Mouse (Mus musculus) midbrain, embryonic 16.5 days (tissue): ENCODE results near the gene Gbp2b. TPM values are rescaled to one million over a fixed set of nuclear protein-coding genes. Genes with fewer than 3 reads are reported as not detected.
"Not testable (repeated sequence)": the region's sequence is repeated elsewhere in the genome, so short reads cannot be mapped to it uniquely, and the experiment has no call there.

ENCODE experiments used
- ATAC-seq: fragments of 200-750 bp; cut with Nextera tagmentation; 2 replicates; pipeline ENCODE4 v1.8.0; 2017; ENCODE audit warnings: moderate TSS enrichment
- H3K27ac ChIP-seq: fragments of 300-500 bp; sonication (generic); 2 replicates; pipeline ENCODE4 v1.5.1; 2014; ENCODE audit warnings: mild to moderate bottlenecking, low read length, mixed read lengths
- H3K27me3 ChIP-seq: fragments of 300-500 bp; sonication (generic); 2 replicates; pipeline ENCODE4 v1.6.1; 2014; ENCODE audit warnings: low read depth, low read length, mixed read lengths; ENCODE audit not compliant: control insufficient read depth, insufficient read depth
- H3K36me3 ChIP-seq: fragments of 300-500 bp; sonication (generic); 2 replicates; pipeline ENCODE4 v1.6.1; 2014; ENCODE audit warnings: mild to moderate bottlenecking, low read length, moderate library complexity, mixed read lengths; ENCODE audit not compliant: control insufficient read depth, insufficient read depth
- H3K4me1 ChIP-seq: fragments of 300-500 bp; sonication (generic); 2 replicates; pipeline ENCODE4 v1.6.1; 2014; ENCODE audit warnings: mild to moderate bottlenecking, low read length, mixed read lengths; ENCODE audit not compliant: control insufficient read depth, insufficient read depth
- H3K4me2 ChIP-seq: fragments of 300-500 bp; sonication (generic); 2 replicates; pipeline ENCODE4 v1.6.1; 2014; ENCODE audit warnings: mild to moderate bottlenecking, low read length, mixed read lengths
- H3K4me3 ChIP-seq: fragments of 300-500 bp; sonication (generic); 2 replicates; pipeline ENCODE4 v1.5.1; 2014; ENCODE audit warnings: low read depth, mild to moderate bottlenecking, low read length, moderate library complexity, mixed read lengths
- H3K9ac ChIP-seq: fragments of 300-500 bp; sonication (generic); 2 replicates; pipeline ENCODE4 v1.6.1; 2014; ENCODE audit warnings: low read depth, low read length, mixed read lengths
- H3K9me3 ChIP-seq: fragments of 300-500 bp; sonication (generic); replicated peaks from 2 replicates; pipeline ENCODE4 v1.6.1; 2014; ENCODE audit warnings: mild to moderate bottlenecking, low read length, mixed read lengths; ENCODE audit not compliant: control insufficient read depth, poor library complexity, severe bottlenecking
- WGBS: fragments of 180-500 bp; shearing (Covaris S2); extraction: QIAGEN DNeasy Blood & Tissue Kit; methylation state at CpG from one replicate; pipeline ENCODE4 v1.1.7; 2014; 5-methylcytosine and 5-hydroxymethylcytosine counted together
- polyA plus RNA-seq: library from polyadenylated mRNA; unstranded; fragments of >200 nt; fragmentation: Nextera tagmentation; extraction: Ambion mirVana; gene quantifications from 2 replicates; pipeline ENCODE4 v1.2.1, GENCODE M21; 2015

Gene Gbp2b
- polyA plus RNA-seq, 1 experiment from 2014 or later = not detected

DNA sequence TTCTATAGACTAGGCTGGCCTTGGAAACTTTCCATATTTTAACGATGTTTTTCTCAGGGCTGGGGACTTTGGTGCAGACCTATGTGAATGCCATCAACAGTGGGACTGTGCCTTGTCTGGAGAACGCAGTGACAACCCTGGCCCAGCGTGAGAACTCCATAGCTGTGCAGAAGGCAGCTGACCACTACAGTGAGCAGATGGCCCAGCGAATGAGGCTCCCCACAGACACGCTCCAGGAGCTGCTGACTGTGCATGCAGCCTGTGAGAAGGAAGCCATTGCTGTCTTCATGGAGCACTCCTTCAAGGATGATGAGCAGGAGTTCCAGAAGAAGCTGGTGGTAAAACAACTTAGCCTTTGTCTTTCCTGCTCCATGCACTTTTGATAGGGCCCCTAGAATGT is 27.2 kb upstream of the Gbp2b start:
- WGBS = 72% methylated on average over 5 of the region's 5 CpGs
- H3K27me3 ChIP-seq, H3K27ac ChIP-seq: not testable (repeated sequence)

DNA sequence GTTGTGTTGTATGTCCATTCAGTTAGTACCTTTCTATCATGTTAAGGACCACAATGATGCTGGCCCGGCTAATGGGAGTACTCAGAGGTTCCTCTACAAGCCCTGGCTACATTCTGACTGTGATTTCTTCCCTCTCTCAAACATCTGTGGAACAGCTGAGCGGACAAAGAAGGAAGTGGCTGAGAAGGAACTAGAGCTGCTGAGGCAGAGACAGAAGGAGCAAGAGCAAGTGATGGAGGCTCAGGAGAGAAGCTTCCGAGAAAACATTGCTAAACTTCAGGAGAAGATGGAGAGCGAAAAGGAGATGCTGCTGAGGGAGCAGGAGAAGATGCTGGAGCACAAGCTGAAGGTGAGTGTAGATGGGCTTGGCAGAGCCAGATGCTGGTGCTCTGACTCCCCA is 23.9 kb upstream of the Gbp2b start:
- H3K4me1 ChIP-seq = no peaks in the 10 kb centered on the region
- no peak overlapping the region for H3K4me2 ChIP-seq
- H3K9me3 ChIP-seq = no peaks in the 10 kb centered on the region
- H3K27me3 ChIP-seq = no peaks in the 10 kb centered on the region
- no peaks in the 10 kb centered on the region for H3K36me3 ChIP-seq
- no peak overlapping the region for H3K4me3 ChIP-seq
- no peak overlapping the region for H3K27ac ChIP-seq
- ATAC-seq = no peak
- 97% methylated on average over 4 of the region's 4 CpGs for WGBS
- H3K9ac ChIP-seq = no peak overlapping the region

More for the DNA sequence above, 27.2 kb upstream of the Gbp2b start:
- not testable (repeated sequence) for H3K4me2 ChIP-seq, H3K9me3 ChIP-seq, H3K4me3 ChIP-seq, ATAC-seq, H3K4me1 ChIP-seq, H3K36me3 ChIP-seq, H3K9ac ChIP-seq

GRCm38 (mm10) chr3:142577108-142577507 is 17.5 kb upstream of the Gbp2b start:
- Histone ChIP-seq H3K36me3 (no peaks in the 10 kb centered on the region), H3K9me3 (no peaks in the 10 kb centered on the region), H3K27me3 (no peaks in the 10 kb centered on the region), H3K27ac (no peak overlapping the region), H3K4me3 (no peak overlapping the region), H3K9ac (no peak overlapping the region), H3K4me1 (no peaks in the 10 kb centered on the region), H3K4me2 (no peak overlapping the region)
- no peak for ATAC-seq
- WGBS = 89% methylated on average over 3 of the region's 3 CpGs

GRCm38 (mm10) chr3:142578342-142578741 is 16.3 kb upstream of the Gbp2b start:
- Histone ChIP-seq H3K27me3 (no peaks in the 10 kb centered on the region), H3K4me3 (no peak overlapping the region), H3K36me3 (no peaks in the 10 kb centered on the region), H3K4me1 (no peaks in the 10 kb centered on the region), H3K4me2 (no peak overlapping the region), H3K27ac (no peak overlapping the region), H3K9ac (no peak overlapping the region), H3K9me3 (no peaks in the 10 kb centered on the region)
- no peak for ATAC-seq
- 90% methylated on average over 4 of the region's 4 CpGs for WGBS

- no peaks in the 10 kb centered on the region for H3K36me3 ChIP-seq
- H3K4me3 ChIP-seq = no peak overlapping the region
- no peaks in the 10 kb centered on the region for H3K9me3 ChIP-seq
- no peaks in the 10 kb centered on the region for H3K27me3 ChIP-seq
- ATAC-seq = no peak
- 92% methylated on average over 4 of the region's 4 CpGs for WGBS
- no peak overlapping the region for H3K27ac ChIP-seq
- no peaks in the 10 kb centered on the region for H3K4me1 ChIP-seq
- no peak overlapping the region for H3K9ac ChIP-seq
- H3K4me2 ChIP-seq = no peak overlapping the region
Measured at GRCm38 (mm10) chr3:142583067-142583466, 11.6 kb upstream of the Gbp2b start.

GRCm38 (mm10) chr3:142587386-142587785 is 7.3 kb upstream of the Gbp2b start:
- no peak overlapping the region for H3K4me2 ChIP-seq
- no peaks in the 10 kb centered on the region for H3K36me3 ChIP-seq
- H3K4me1 ChIP-seq = no peaks in the 10 kb centered on the region
- no peak overlapping the region for H3K27ac ChIP-seq
- H3K9ac ChIP-seq = no peak overlapping the region
- H3K4me3 ChIP-seq = no peak overlapping the region
- no peaks in the 10 kb centered on the region for H3K9me3 ChIP-seq
- ATAC-seq = no peak
- no peaks in the 10 kb centered on the region for H3K27me3 ChIP-seq

- H3K36me3 ChIP-seq = no peaks in the 10 kb centered on the region
- no peak overlapping the region for H3K27ac ChIP-seq
- no peak overlapping the region for H3K4me2 ChIP-seq
- 78% methylated on average over 2 of the region's 2 CpGs for WGBS
- H3K4me1 ChIP-seq = no peaks in the 10 kb centered on the region
- H3K4me3 ChIP-seq = no peak overlapping the region
- no peak overlapping the region for H3K9ac ChIP-seq
- no peak for ATAC-seq
- H3K27me3 ChIP-seq = no peaks in the 10 kb centered on the region
- no peaks in the 10 kb centered on the region for H3K9me3 ChIP-seq
Measured at GRCm38 (mm10) chr3:142588888-142589287, 5.8 kb upstream of the Gbp2b start.

DNA sequence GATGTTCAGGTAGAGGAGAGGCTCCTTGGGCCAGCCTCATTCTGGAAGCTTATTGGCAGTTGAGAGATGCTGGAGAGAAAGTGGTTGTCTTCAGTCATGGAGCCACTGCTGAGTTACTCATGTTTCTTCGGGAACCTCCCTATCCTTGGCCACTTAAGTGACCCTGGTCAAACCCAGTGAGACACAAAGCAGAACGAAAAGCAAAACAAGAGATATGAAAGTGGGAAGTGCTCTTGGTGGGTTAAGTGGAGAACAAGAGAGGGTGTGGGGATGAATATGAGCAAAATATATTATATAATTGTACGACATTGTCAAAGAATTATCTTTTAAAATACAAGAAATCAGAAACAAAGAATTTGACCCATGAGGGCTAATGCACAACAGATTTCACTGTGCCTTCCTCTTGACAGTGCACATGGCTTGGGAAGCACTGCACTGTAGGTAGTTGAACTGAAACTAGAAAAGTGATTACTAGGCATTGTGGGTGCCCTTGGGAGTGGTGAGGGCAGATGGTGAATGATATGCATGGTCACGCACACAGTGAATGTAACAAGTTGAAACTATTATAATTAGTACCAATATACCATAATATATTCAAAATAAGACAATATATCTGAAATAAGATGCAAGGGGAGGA is 4.1 kb upstream of the Gbp2b start:
- no peak for ATAC-seq

DNA sequence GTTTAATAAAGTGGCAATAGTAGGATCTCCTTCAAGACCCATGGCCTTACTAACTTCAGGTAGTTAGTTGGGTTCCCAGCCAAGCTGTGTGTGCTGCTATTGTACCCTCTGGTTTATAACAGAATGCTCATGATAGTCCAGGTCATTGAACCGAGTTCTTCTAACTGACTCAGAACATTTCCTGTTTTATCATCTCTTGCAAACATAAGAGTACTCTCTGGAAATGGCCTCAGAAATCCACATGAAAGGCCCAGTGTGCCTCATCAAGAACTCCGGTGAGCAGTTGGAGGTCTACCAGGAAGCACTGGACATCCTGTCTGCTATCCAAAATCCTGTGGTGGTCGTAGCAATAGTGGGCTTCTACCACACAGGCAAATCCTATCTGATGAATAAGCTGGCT is 3.3 kb downstream of the Gbp2b start:
- no peaks in the 10 kb centered on the region for H3K36me3 ChIP-seq
- 86% methylated on average over 3 of the region's 3 CpGs for WGBS
- H3K4me2 ChIP-seq = no peak overlapping the region
- H3K27ac ChIP-seq = no peak overlapping the region
- ATAC-seq = no peak
- H3K4me3 ChIP-seq = no peak overlapping the region
- H3K9me3 ChIP-seq = no peaks in the 10 kb centered on the region
- no peak overlapping the region for H3K9ac ChIP-seq
- no peaks in the 10 kb centered on the region for H3K27me3 ChIP-seq
- H3K4me1 ChIP-seq = no peaks in the 10 kb centered on the region

More for the DNA sequence above, 4.1 kb upstream of the Gbp2b start:
- Histone ChIP-seq H3K36me3 (no peaks in the 10 kb centered on the region), H3K9me3 (no peaks in the 10 kb centered on the region), H3K4me2 (no peak overlapping the region), H3K27ac (no peak overlapping the region), H3K4me3 (no peak overlapping the region), H3K9ac (no peak overlapping the region), H3K27me3 (no peaks in the 10 kb centered on the region), H3K4me1 (no peaks in the 10 kb centered on the region)
- WGBS = 87% methylated on average over 4 of the region's 4 CpGs
